Mouse (Mus musculus) heart, embryonic 11.5 days (tissue): ENCODE data around the gene Gm45799. TPM values are rescaled to one million over a fixed set of nuclear protein-coding genes. Genes with fewer than 3 reads are reported as not detected.
A peak's percentile ranks its signal among the peaks of the same experiment; 100 is the strongest.

Experiments
- ATAC-seq: fragments of 200-750 bp; cut with Nextera tagmentation; replicated peaks from 2 replicates; pipeline ENCODE4 v1.8.0; 2017; ENCODE audit warnings: moderate library complexity; ENCODE audit not compliant: insufficient number of reproducible peaks, low FRiP score, low TSS enrichment
- H3K27ac ChIP-seq: fragments of 300-500 bp; sonication (generic); 2 replicates; pipeline ENCODE4 v1.5.1; 2014; ENCODE audit warnings: mild to moderate bottlenecking, low read depth, low read length
- H3K27me3 ChIP-seq: fragments of 300-500 bp; sonication (generic); 2 replicates; pipeline ENCODE4 v1.6.1; 2014; ENCODE audit warnings: mild to moderate bottlenecking, low read length, mixed read lengths; ENCODE audit not compliant: control insufficient read depth, insufficient read depth
- H3K36me3 ChIP-seq: fragments of 300-500 bp; sonication (generic); 2 replicates; pipeline ENCODE4 v1.6.1; 2014; ENCODE audit warnings: mild to moderate bottlenecking, low read length, moderate library complexity, mixed read lengths; ENCODE audit not compliant: control insufficient read depth, insufficient read depth
- H3K4me1 ChIP-seq: fragments of 300-500 bp; sonication (generic); 2 replicates; pipeline ENCODE4 v1.6.1; 2014; ENCODE audit warnings: low read length; ENCODE audit not compliant: control insufficient read depth, insufficient read depth
- H3K4me2 ChIP-seq: fragments of 300-500 bp; sonication (generic); 2 replicates; pipeline ENCODE4 v1.6.1; 2014; ENCODE audit warnings: mild to moderate bottlenecking, moderate library complexity
- H3K4me3 ChIP-seq: fragments of 300-500 bp; sonication (generic); 2 replicates; pipeline ENCODE4 v1.5.1; 2014; ENCODE audit warnings: low read depth, low read length
- H3K9ac ChIP-seq: fragments of 300-500 bp; sonication (generic); 2 replicates; pipeline ENCODE4 v1.6.1; 2014; ENCODE audit warnings: mild to moderate bottlenecking, low read depth, low read length, moderate library complexity
- H3K9me3 ChIP-seq: fragments of 300-500 bp; sonication (generic); replicated peaks from 2 replicates; pipeline ENCODE4 v1.6.1; 2016; ENCODE audit warnings: low read length; ENCODE audit not compliant: control insufficient read depth
- WGBS: fragments of 180-500 bp; shearing (Covaris S2); extraction: QIAGEN DNeasy Blood & Tissue Kit; methylation state at CpG from one replicate; pipeline ENCODE4 v1.1.7; 2014; ENCODE audit not compliant: insufficient replicate concordance; 5-methylcytosine and 5-hydroxymethylcytosine counted together
- polyA plus RNA-seq: library from polyadenylated mRNA; unstranded; fragments of >200 nt; fragmentation: Nextera tagmentation; extraction: Ambion mirVana; gene quantifications from 2 replicates; pipeline ENCODE4 v1.2.1, GENCODE M21; 2014

Gene Gm45799
- polyA plus RNA-seq: 30.2 and 39.0 TPM in 2 replicates

- Histone ChIP-seq H3K4me1 (peaks cover 10% of the 10 kb centered on the region), H3K27me3 (no peaks in the 10 kb centered on the region), H3K36me3 (peaks cover 10% of the 10 kb centered on the region), H3K4me2 (peak within 1 kb of the TSS; percentile 90), H3K9ac (peak within 1 kb of the TSS; percentile 88), H3K27ac (peak within 1 kb of the TSS; percentile 82), H3K9me3 (no peaks in the 10 kb centered on the region), H3K4me3 (peak within 1 kb of the TSS; percentile 78)
- peak; percentile 91 for ATAC-seq
- under 1% methylated on average over 45 of the region's 45 CpGs for WGBS
Observed at GRCm38 (mm10) chr7:105640233-105640893, at the start of gene Gm45799, which contains the start of gene Arfip2. Gm45799 (plus strand) TSS chr7:105640552. Arfip2 (minus strand) TSS chr7:105640416.

DNA sequence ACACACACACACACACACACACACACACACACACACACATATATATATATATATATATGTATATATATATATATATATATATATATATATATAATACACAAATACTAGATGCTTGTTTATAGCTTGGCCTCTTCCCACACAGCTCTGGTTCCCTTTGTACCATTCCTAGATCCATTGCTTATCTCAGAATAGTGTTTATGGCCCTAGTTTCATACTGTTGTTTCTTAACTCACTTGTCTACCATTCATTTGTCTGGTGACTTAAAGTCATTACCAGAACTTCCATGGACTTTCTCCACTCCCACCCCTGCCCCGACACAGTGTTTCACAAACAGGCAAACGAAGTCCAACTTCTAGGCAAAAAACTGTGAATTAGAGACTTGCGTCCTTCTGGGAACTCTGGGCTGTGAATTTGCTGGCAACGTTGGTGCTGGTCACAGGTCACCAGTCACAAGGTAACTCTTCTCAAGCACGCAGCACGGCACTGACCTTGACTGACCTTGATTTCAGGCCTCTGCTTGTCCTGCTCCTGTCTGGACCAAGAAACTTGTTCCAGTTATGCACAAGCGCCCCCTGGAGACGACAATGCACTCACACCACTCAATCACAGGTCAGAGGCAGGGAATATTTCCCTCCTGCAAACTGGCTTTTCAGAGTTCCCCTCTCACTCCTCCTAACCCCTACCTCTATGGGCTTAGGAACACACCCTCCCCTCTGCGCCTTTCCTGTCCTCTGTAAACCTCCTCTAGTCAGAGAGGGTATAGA, 37.3 kb upstream of the Gm45799 start:
- no peaks in the 10 kb centered on the region for H3K27me3 ChIP-seq
- H3K27ac ChIP-seq: no peak overlapping the region
- no peak overlapping the region for H3K4me3 ChIP-seq
- no peaks in the 10 kb centered on the region for H3K9me3 ChIP-seq
- H3K4me1 ChIP-seq: no peaks in the 10 kb centered on the region
- H3K4me2 ChIP-seq: no peak overlapping the region
- H3K9ac ChIP-seq: no peak overlapping the region
- ATAC-seq: peak; percentile 52; the same call in 1 of the 2 replicates
- WGBS: 38% methylated on average over 9 of the region's 9 CpGs
- H3K36me3 ChIP-seq: no peaks in the 10 kb centered on the region

DNA sequence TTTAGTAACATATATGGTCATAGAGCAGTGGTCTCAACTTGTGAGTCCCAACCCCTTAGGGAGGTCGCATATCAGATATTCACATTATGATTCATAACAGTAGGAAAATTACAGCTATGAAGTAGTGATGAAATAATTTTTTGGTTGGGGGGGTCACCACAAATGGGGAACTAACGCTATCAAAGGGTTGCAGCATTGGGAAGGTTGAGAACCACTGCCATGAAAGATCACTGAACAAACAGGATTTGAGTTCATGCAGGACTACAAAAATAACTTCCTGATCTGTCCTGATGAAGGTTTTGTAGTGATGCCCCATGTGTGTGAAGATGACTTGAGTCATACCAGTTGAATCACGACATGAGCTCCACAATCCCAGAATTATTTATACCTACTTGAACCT, 31.9 kb upstream of the Gm45799 start:
- Histone ChIP-seq H3K4me1 (no peaks in the 10 kb centered on the region), H3K4me3 (no peak overlapping the region), H3K27ac (no peak overlapping the region), H3K9me3 (no peaks in the 10 kb centered on the region), H3K9ac (no peak overlapping the region), H3K27me3 (no peaks in the 10 kb centered on the region), H3K4me2 (no peak overlapping the region), H3K36me3 (peaks cover 27% of the 10 kb centered on the region)
- ATAC-seq: no peak
- WGBS: 77% methylated on average over 3 of the region's 3 CpGs

DNA sequence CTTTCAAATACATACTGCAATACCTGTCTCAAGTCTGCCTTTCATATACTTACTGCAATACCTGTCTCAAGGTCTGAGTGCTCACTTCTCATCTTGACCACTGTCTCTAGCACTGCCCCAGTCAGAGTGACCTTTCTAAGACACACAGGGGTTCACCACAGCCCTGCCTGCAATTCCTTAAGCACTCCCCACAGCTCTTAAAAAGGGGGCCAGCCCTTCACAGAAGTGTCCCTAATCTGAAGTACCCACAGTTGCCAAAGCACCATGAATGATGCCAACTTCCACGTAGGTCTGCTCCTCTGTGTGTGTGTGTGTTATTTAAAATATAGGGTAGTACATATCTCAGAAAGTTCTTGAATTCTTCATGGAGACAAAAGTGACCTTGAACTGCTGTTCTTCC, 28.6 kb upstream of the Gm45799 start:
- Histone ChIP-seq H3K36me3 (peaks cover 35% of the 10 kb centered on the region), H3K9ac (no peak overlapping the region), H3K4me2 (no peak overlapping the region), H3K9me3 (no peaks in the 10 kb centered on the region), H3K4me1 (no peaks in the 10 kb centered on the region), H3K27me3 (no peaks in the 10 kb centered on the region), H3K4me3 (no peak overlapping the region), H3K27ac (no peak overlapping the region)
- 85% methylated on average over 1 of the region's 1 CpGs for WGBS
- no peak for ATAC-seq

DNA sequence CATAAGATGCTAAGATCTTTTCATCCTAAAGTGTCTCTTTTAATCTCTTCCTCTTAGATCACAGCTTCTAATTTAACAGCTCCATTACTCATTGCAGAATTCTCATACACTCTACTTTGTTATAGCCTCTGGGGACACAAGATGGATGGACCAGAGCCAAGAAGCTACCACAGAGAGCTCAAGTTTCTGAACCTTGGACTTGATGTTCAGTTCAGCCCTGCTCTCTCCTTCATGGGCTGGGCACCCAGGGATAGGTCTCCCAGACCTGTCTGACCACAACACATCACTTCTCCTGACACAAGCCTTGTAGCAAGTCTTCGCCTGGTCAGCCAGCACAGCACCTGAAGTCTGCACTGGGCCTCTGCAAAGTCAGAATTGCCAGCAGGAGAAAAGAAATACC, 26.0 kb upstream of the Gm45799 start:
- Histone ChIP-seq H3K4me1 (0 out of 2 replicates have a peak, but pooled peaks cover 4% of the 10 kb centered on the region), H3K4me2 (no peak overlapping the region), H3K9ac (no peak overlapping the region), H3K9me3 (no peaks in the 10 kb centered on the region), H3K27ac (no peak overlapping the region), H3K4me3 (no peak overlapping the region), H3K36me3 (peaks cover 55% of the 10 kb centered on the region), H3K27me3 (no peaks in the 10 kb centered on the region)
- 88% methylated on average over 1 of the region's 1 CpGs for WGBS
- ATAC-seq: no peak

GRCm38 (mm10) chr7:105615720-105616119, 24.6 kb upstream of the Gm45799 start:
- Histone ChIP-seq H3K4me1 (0 out of 2 replicates have a peak, but pooled peaks cover 4% of the 10 kb centered on the region), H3K36me3 (peaks cover 48% of the 10 kb centered on the region)

DNA sequence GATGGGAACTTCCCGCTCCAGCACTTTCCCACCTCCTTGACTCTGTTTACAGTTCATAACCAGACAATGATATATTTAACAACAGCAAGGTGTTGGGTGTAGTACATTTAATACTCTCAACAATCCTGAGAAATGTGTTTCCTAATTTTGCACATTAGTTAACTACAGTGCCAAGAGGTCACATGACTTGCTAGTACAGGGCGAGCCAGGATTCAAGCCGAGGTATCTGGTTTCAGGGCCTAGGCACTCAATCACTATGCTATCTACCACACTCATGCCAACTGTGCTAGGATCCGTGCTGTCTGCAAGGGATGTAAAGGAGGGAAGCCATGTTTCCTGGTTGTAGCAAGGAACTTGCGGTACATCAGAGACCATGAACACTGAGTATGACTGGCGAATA, 23.8 kb upstream of the Gm45799 start:
- no peak for ATAC-seq
- Histone ChIP-seq H3K4me2 (no peak overlapping the region), H3K27ac (no peak overlapping the region), H3K36me3 (peaks cover 41% of the 10 kb centered on the region), H3K4me1 (0 out of 2 replicates have a peak, but pooled peaks cover 4% of the 10 kb centered on the region), H3K27me3 (no peaks in the 10 kb centered on the region), H3K9me3 (no peaks in the 10 kb centered on the region), H3K4me3 (no peak overlapping the region), H3K9ac (no peak overlapping the region)
- WGBS: 70% methylated on average over 6 of the region's 6 CpGs

More at GRCm38 (mm10) chr7:105615720-105616119, 24.6 kb upstream of the Gm45799 start:
- 36% methylated on average over 1 of the region's 1 CpGs for WGBS
- ATAC-seq: no peak
- H3K27ac ChIP-seq: no peak overlapping the region
- no peaks in the 10 kb centered on the region for H3K9me3 ChIP-seq
- H3K9ac ChIP-seq: no peak overlapping the region
- H3K4me2 ChIP-seq: no peak overlapping the region
- no peak overlapping the region for H3K4me3 ChIP-seq
- no peaks in the 10 kb centered on the region for H3K27me3 ChIP-seq

GRCm38 (mm10) chr7:105617810-105618209, 22.5 kb upstream of the Gm45799 start:
- H3K4me3 ChIP-seq: no peak overlapping the region
- H3K27me3 ChIP-seq: no peaks in the 10 kb centered on the region
- no peak overlapping the region for H3K9ac ChIP-seq
- H3K4me1 ChIP-seq: 0 out of 2 replicates have a peak, but pooled peaks cover 4% of the 10 kb centered on the region
- no peak for ATAC-seq
- no peak overlapping the region for H3K27ac ChIP-seq
- H3K4me2 ChIP-seq: no peak overlapping the region
- no peaks in the 10 kb centered on the region for H3K9me3 ChIP-seq
- 93% methylated on average over 22 of the region's 22 CpGs for WGBS
- H3K36me3 ChIP-seq: peaks cover 34% of the 10 kb centered on the region
